Mouse (Mus musculus): ENCODE data around the gene Map4k1.

GRCm38 (mm10) chr7:28983849-28984248 is 2.0 kb downstream of the Map4k1 start:
- TF ChIP-seq POLR2A (IDR thresholded peaks at IDR 0.05; ENCODE audit: borderline replicate concordance, low read depth, low read length) (no peak), CTCF (IDR thresholded peaks at IDR 0.05; ENCODE audit: low read depth, low read length) (no peak)
